Mouse (Mus musculus) intestine, postnatal 0 days (tissue): ENCODE data around the gene Map2k2. TPM values are rescaled to one million over a fixed set of nuclear protein-coding genes. Genes with fewer than 3 reads are reported as not detected.
"Not testable (repeated sequence)": the region's sequence is repeated elsewhere in the genome, so short reads cannot be mapped to it uniquely, and the experiment has no call there.

Source experiments
- ATAC-seq: fragments of 200-750 bp; cut with Nextera tagmentation; 2 replicates; pipeline ENCODE4 v1.8.0; 2017; ENCODE audit warnings: mild to moderate bottlenecking, moderate TSS enrichment, moderate library complexity
- H3K27ac ChIP-seq: fragments of 300-500 bp; sonication (generic); 2 replicates; pipeline ENCODE4 v1.5.1; 2014; ENCODE audit warnings: mild to moderate bottlenecking, low read depth, low read length, moderate library complexity
- H3K27me3 ChIP-seq: fragments of 300-500 bp; sonication (generic); replicated peaks from 2 replicates; pipeline ENCODE4 v1.6.1; 2014; ENCODE audit warnings: low read length, mixed read lengths; ENCODE audit not compliant: control insufficient read depth, insufficient read depth
- H3K36me3 ChIP-seq: fragments of 300-500 bp; sonication (generic); 2 replicates; pipeline ENCODE4 v1.6.1; 2014; ENCODE audit warnings: mild to moderate bottlenecking, moderate library complexity; ENCODE audit not compliant: control insufficient read depth, insufficient read depth
- H3K4me1 ChIP-seq: fragments of 300-500 bp; sonication (generic); replicated peaks from 2 replicates; pipeline ENCODE4 v1.6.1; 2014; ENCODE audit warnings: antibody characterized with exemption, low read length, mixed read lengths; ENCODE audit not compliant: control insufficient read depth, insufficient read depth
- H3K4me2 ChIP-seq: fragments of 300-500 bp; sonication (generic); replicated peaks from 2 replicates; pipeline ENCODE4 v1.6.1; 2014; ENCODE audit warnings: low read depth, mild to moderate bottlenecking, moderate library complexity
- H3K4me3 ChIP-seq: fragments of 300-500 bp; sonication (generic); 2 replicates; pipeline ENCODE4 v1.5.1; 2014; ENCODE audit warnings: low read depth, low read length
- H3K9ac ChIP-seq: fragments of 300-500 bp; sonication (generic); 2 replicates; pipeline ENCODE4 v1.6.1; 2014; ENCODE audit warnings: mild to moderate bottlenecking, low read depth, low read length
- H3K9me3 ChIP-seq: fragments of 300-500 bp; sonication (generic); 2 replicates; pipeline ENCODE4 v1.6.1; 2016; ENCODE audit warnings: mixed run types; ENCODE audit not compliant: control insufficient read depth
- CTCF ChIP-seq: sonication (generic); IDR thresholded peaks from 2 replicates; pipeline ENCODE4 v1.5.1; 2016; ENCODE audit warnings: low read depth, mild to moderate bottlenecking, control low read depth, antibody characterized with exemption, moderate library complexity
- WGBS: fragments of 180-500 bp; shearing (Covaris S2); extraction: QIAGEN DNeasy Blood & Tissue Kit; methylation state at CpG from one replicate; pipeline ENCODE4 v1.1.7; 2014; 5-methylcytosine and 5-hydroxymethylcytosine counted together
- polyA plus RNA-seq: library from polyadenylated mRNA; unstranded; fragments of >200 nt; fragmentation: Nextera tagmentation; extraction: Ambion mirVana; gene quantifications from 2 replicates; pipeline ENCODE4 v1.2.1, GENCODE M21; 2015

Gene Map2k2
- 258 and 259 TPM in 2 replicates for polyA plus RNA-seq

DNA sequence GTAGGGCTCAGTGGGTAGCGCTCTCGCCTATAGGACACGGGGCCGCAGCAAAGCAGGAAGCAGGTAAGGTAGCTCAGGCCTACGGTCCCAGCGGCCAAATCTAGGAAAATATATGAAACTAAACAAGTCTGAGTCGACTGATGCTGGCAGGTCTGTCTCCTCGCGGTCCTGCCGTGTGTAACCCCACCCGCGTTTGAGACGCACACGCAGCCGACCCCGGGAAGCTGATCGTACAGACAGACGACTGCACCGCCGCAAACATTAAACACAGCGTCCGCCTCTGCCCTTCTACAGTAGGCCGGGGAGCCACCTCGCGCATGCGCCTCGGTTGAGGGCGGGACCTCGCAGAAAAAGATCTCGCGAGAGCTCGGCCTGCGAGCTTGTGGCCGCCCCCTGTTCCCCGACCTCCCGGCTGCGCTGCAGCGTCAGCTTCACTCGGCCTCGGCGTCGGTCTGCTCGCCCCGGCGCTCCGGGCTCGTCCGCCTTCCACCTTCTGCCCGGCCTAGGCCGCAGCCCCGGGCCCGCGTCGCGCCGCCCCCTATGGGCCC lies at the start of gene Map2k2:
Gene Map2k2 (plus strand): TSS at position 351 of the 548 bp plus-strand sequence.
- no peak for TF ChIP-seq CTCF
- Histone ChIP-seq H3K4me2 (peak within 1 kb of the TSS; percentile 76), H3K4me3 (peak within 1 kb of the TSS; percentile 91), H3K9ac (peak within 1 kb of the TSS; percentile 97), H3K36me3 (peaks cover 27% of the 10 kb centered on the region), H3K27me3 (no peaks in the 10 kb centered on the region), H3K27ac (peak within 1 kb of the TSS; percentile 100), H3K9me3 (no peaks in the 10 kb centered on the region), H3K4me1 (peaks cover 12% of the 10 kb centered on the region)
- under 1% methylated on average over 56 of the region's 56 CpGs for WGBS
- ATAC-seq: peak; percentile 82

DNA sequence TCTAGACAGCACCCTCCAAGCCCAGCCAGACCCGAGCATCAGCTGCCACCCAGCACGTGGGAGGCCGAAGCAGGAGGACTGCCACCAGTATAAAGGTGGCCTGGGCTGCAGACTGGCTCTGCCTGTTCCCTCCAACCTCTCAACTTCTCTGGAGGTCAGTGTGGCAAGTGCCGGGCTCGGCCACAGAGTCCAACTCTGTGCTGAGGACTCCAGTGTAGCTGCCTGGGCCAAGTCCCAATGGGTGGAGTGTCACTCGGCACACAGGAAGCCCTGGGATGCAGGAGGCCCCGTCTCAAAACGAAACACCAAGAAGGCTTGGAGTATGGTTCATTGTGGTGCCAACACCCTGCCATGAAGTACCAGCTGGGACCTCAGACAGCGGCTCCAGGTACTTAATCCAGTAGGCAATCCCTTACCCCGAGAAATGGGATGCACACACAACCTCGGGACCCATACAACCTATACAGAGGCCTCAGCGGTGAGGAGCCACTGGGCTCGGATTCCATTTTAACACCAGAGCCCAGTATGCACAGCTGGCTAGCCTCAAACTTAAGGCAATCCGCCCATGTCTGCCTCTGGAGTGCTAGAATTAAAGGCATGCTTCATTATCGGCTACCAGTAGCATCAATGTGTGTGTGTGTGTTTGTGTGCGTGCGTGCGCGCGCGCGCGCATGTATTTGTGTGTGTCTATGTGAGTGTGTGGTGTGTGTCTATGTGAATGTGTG lies 48.1 kb upstream of the Map2k2 start:
- Histone ChIP-seq H3K27ac (peak overlapping the region; percentile 28; the same call in 1 of the 2 replicates), H3K4me2 (no peak overlapping the region), H3K27me3 (no peaks in the 10 kb centered on the region), H3K4me1 (no peaks in the 10 kb centered on the region; the same call in 1 of the 2 replicates), H3K4me3 (no peak overlapping the region), H3K9ac (no peak overlapping the region), H3K36me3 (no peaks in the 10 kb centered on the region; the same call in 1 of the 2 replicates), H3K9me3 (no peaks in the 10 kb centered on the region)
- no peak for TF ChIP-seq CTCF
- ATAC-seq: no peak
- 90% methylated on average over 23 of the region's 23 CpGs for WGBS

DNA sequence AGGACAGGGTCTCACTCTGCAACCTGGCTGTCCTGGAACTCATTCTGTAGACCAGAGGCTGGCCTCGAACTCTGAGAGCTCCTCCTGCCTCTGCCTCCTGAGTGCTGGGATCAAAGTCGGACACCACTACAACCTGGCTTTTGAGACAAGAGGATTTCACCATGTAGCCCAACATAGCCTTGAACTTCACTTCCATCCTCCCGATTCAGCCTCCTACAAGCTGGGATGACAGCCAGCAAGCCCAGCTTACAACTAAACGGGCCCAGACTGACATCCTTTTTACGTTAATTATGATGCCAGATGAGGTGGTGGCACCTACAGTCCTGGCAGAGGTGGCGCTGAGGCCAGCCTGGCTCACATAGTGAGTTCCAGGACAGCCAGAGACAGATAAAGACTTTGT lies 46.8 kb upstream of the Map2k2 start:
- WGBS: 81% methylated on average over 6 of the region's 6 CpGs
- Histone ChIP-seq H3K27me3 (no peaks in the 10 kb centered on the region), H3K27ac (no peak overlapping the region)

DNA sequence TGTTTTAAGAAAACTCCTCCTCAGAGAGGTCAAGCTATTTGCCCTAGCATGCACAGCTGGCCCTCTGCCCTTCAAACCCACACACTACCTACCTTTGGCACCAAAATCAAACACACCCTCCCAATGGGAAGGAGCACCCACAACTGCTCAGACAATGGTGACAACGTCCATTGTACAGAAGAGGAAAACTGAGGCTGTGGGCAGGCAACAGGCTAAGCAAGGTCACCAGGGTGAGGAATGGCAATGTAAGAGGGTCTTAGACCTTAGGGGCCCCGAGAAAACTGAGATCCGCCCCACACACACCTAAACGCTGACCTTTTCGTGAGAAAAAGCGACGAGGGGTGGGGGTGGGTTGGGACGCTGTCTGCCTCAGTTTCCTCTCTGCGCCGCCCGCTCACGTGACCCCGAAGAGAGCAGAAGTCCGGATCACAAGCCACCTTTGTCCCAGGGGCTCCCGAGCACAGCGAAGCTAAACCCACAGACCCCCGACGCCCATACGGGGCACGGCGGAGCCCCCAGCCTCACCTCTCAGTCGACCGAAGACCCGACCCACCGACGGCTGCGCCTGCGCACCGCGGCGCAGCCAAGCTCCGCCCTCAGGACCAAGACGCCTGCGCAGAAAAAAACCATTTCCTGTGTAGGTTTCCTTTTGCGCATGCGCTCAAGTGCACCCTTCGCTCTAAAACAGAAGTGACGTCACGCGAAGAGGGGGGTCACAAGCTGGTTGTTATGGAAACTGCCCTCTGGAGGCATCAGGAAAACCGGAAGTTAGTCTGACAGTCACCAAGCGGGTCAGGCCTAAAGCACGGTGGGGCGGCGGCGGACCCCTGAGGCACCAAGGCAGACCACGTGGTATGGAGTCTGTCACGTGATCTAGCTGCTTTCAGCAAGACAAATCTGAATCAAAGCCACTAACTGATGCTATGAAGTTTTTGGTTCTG lies 45.8 kb upstream of the Map2k2 start, which contains the start of gene Sgta:
Gene Sgta (minus strand): TSS at position 579 of the 941 bp plus-strand sequence.
- Histone ChIP-seq H3K27me3 (no peaks in the 10 kb centered on the region), H3K4me1 (no peaks in the 10 kb centered on the region; the same call in 1 of the 2 replicates), H3K27ac (no peak within 1 kb of the TSS), H3K36me3 (no peaks in the 10 kb centered on the region; the same call in 1 of the 2 replicates), H3K4me2 (peak within 1 kb of the TSS; percentile 65), H3K4me3 (peak within 1 kb of the TSS; percentile 67), H3K9me3 (no peaks in the 10 kb centered on the region), H3K9ac (peak within 1 kb of the TSS; percentile 67)
- peak; percentile 85 for ATAC-seq
- 0 out of 2 replicates have a peak, but pooled peaks have one; percentile 7 for TF ChIP-seq CTCF
- WGBS: under 1% methylated on average over 48 of the region's 48 CpGs

More for the DNA sequence above, 46.8 kb upstream of the Map2k2 start:
- H3K4me1 ChIP-seq: no peaks in the 10 kb centered on the region; the same call in 1 of the 2 replicates
- H3K9ac ChIP-seq: no peak overlapping the region
- ATAC-seq: no peak
- H3K4me3 ChIP-seq: peak overlapping the region; percentile 67
- no peak for TF ChIP-seq CTCF
- H3K36me3 ChIP-seq: no peaks in the 10 kb centered on the region; the same call in 1 of the 2 replicates
- H3K4me2 ChIP-seq: peak overlapping the region; percentile 65
- no peaks in the 10 kb centered on the region for H3K9me3 ChIP-seq

DNA sequence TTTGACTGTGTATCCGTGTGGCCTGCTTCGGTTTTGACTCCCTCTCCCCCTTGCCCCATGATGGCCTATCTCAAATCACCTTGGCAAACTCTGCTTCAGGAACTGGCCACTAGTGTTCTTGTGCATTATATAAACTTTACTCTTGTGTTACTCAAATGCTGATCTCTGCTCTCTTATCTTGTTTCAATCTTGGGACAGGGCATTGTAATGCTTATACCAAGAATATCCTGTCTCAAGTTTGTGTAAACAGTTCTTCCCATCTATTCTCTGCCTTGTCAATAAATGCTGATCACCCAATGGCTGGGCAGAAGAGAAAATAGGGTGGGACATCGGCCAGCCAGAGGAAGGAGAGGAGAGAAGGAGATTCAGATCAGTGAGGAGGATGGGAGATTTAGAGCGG lies 43.0 kb upstream of the Map2k2 start:
- WGBS: 47% methylated on average over 4 of the region's 4 CpGs
- Histone ChIP-seq H3K4me2 (no peak overlapping the region), H3K9ac (no peak overlapping the region), H3K36me3 (no peaks in the 10 kb centered on the region), H3K9me3 (no peaks in the 10 kb centered on the region), H3K4me3 (no peak overlapping the region), H3K27me3 (no peaks in the 10 kb centered on the region), H3K27ac (no peak overlapping the region), H3K4me1 (no peaks in the 10 kb centered on the region; the same call in 1 of the 2 replicates)
- ATAC-seq: no peak
- no peak for TF ChIP-seq CTCF

DNA sequence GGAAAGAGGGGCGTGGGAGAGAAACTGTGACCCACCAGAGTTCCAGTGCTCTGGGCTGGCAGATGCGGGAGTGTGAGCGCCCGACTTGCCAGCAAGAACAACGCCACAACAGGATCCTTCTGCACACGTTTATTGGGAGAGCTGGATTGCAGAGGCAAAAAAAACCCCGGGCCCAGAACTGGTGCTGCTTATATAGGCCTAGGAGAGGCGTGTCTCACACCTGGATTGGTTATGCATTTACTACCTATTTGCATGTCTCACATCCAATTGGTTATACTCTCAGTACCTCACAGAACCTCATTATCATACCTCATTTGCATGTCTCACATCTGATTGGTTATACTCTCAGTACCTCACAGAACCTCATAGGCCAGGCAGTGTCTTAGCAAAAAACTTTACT lies 41.2 kb upstream of the Map2k2 start:
- H3K4me1 ChIP-seq, H3K27ac ChIP-seq, H3K9me3 ChIP-seq, H3K4me2 ChIP-seq, H3K27me3 ChIP-seq, H3K36me3 ChIP-seq, ATAC-seq, H3K4me3 ChIP-seq, H3K9ac ChIP-seq: not testable (repeated sequence)
- 92% methylated on average over 8 of the region's 8 CpGs for WGBS
